Mouse (Mus musculus) liver, embryonic 14.5 days (tissue): Measurements from ENCODE around the gene Gm14226. TPM values are rescaled to one million over a fixed set of nuclear protein-coding genes. Genes with fewer than 3 reads are reported as not detected.
A peak's percentile ranks its signal among the peaks of the same experiment; 100 is the strongest.

ENCODE experiments used
- ATAC-seq: fragments of 200-750 bp; cut with Nextera tagmentation; 2 replicates; pipeline ENCODE4 v1.8.0; 2017; ENCODE audit warnings: moderate number of reproducible peaks, mild to moderate bottlenecking, moderate library complexity; ENCODE audit not compliant: insufficient read depth
- DNase-seq, 3 experiments: peaks; one replicate each; pipeline ENCODE4 v3.0.0-alpha.2; 2012 to 2013; ENCODE audit warnings: low read depth in 3 of 3, low spot score in 3 of 3
- H3K27ac ChIP-seq: fragments of 300-500 bp; sonication (generic); 2 replicates; pipeline ENCODE4 v1.5.1; 2014; ENCODE audit warnings: moderate library complexity, mild to moderate bottlenecking, control low read depth, inconsistent platforms
- H3K27me3 ChIP-seq: fragments of 300-500 bp; sonication (generic); 2 replicates; pipeline ENCODE4 v1.6.1; 2014; ENCODE audit warnings: mild to moderate bottlenecking, low read length, moderate library complexity; ENCODE audit not compliant: control insufficient read depth, insufficient read depth
- H3K36me3 ChIP-seq: fragments of 300-500 bp; sonication (generic); replicated peaks from 2 replicates; pipeline ENCODE4 v1.6.1; 2014; ENCODE audit warnings: low read depth; ENCODE audit not compliant: control insufficient read depth, insufficient read depth
- H3K4me1 ChIP-seq, 2 experiments: fragments of 200-500 bp in 1 of 2; fragments of 300-500 bp in 1 of 2; sonication (generic) in 1 of 2; replicated peaks; 2 replicates each; pipeline ENCODE4 v1.6.1; 2012 to 2014; ENCODE audit warnings: antibody characterized with exemption in 1 of 2, inconsistent platforms in 1 of 2, low read length in 1 of 2; ENCODE audit not compliant: control insufficient read depth in 2 of 2, insufficient read depth in 2 of 2
- H3K4me2 ChIP-seq: fragments of 300-500 bp; sonication (generic); 2 replicates; pipeline ENCODE4 v1.6.1; 2014; ENCODE audit warnings: low read depth, mild to moderate bottlenecking, control low read depth, moderate library complexity
- H3K4me3 ChIP-seq, 2 experiments: fragments of 200-500 bp in 1 of 2; fragments of 300-500 bp in 1 of 2; sonication (generic) in 1 of 2; 2 replicates each; pipeline ENCODE4 v1.5.1; 2012 to 2014; ENCODE audit warnings: low read depth in 2 of 2, low read length in 2 of 2, mild to moderate bottlenecking in 2 of 2, control low read depth in 1 of 2, inconsistent platforms in 1 of 2, moderate library complexity in 1 of 2; ENCODE audit not compliant: insufficient read depth in 1 of 2
- H3K9ac ChIP-seq: fragments of 300-500 bp; sonication (generic); replicated peaks from 2 replicates; pipeline ENCODE4 v1.6.1; 2014; ENCODE audit warnings: mild to moderate bottlenecking, control low read depth, moderate library complexity
- H3K9me3 ChIP-seq: fragments of 300-500 bp; sonication (generic); 2 replicates; pipeline ENCODE4 v1.6.1; 2016; ENCODE audit warnings: low read length, mixed read lengths; ENCODE audit not compliant: control insufficient read depth
- CTCF ChIP-seq: IDR thresholded peaks from 2 replicates; pipeline ENCODE4 v1.5.1; 2016; ENCODE audit warnings: antibody characterized with exemption, low read depth, control low read depth
- EP300 ChIP-seq: IDR thresholded peaks from 2 replicates; pipeline ENCODE4 v1.6.1; 2016; ENCODE audit warnings: antibody characterized with exemption, low read depth
- WGBS: fragments of 180-500 bp; shearing (Covaris S2); extraction: QIAGEN DNeasy Blood & Tissue Kit; methylation state at CpG from one replicate; pipeline ENCODE4 v1.1.7; 2014; ENCODE audit not compliant: insufficient replicate concordance; 5-methylcytosine and 5-hydroxymethylcytosine counted together
- polyA plus RNA-seq, 2 experiments: library from polyadenylated mRNA; depleted of rRNA in 1 of 2; stranded (reverse) in 1 of 2; unstranded in 1 of 2; fragments of >200 nt; fragmentation: Nextera tagmentation in 1 of 2; extraction: Ambion mirVana in 1 of 2; gene quantifications; 2 replicates each; pipeline versions ENCODE4 v1.2.1 to v1.2.3; 2012 to 2014

The Gm14226 gene
- polyA plus RNA-seq, 2 experiments = 0.16 to 0.36 TPM

- no peak for ATAC-seq
- no peak for TF ChIP-seq EP300
- TF ChIP-seq CTCF = no peak
- 60% methylated on average over 7 of the region's 7 CpGs for WGBS
These were observed 29.5 kb downstream of the Gm14226 start for GRCm38 (mm10) chr2:155047452-155048178.

GRCm38 (mm10) chr2:155050108-155050503 lies 32.0 kb downstream of the Gm14226 start:
- ATAC-seq (peak; percentile 21), DNase-seq (peak in 1 of 3 experiments; percentile 7)
- WGBS = 26% methylated on average over 5 of the region's 5 CpGs

More at GRCm38 (mm10) chr2:155047452-155048178, 29.5 kb downstream of the Gm14226 start:
- no peaks in the 10 kb centered on the region for H3K27me3 ChIP-seq
- no peak overlapping the region for H3K9ac ChIP-seq
- H3K4me1 ChIP-seq = peaks cover 7 to 21% of the 10 kb centered on the region in 2 experiments
- H3K9me3 ChIP-seq = no peaks in the 10 kb centered on the region
- no peaks in the 10 kb centered on the region for H3K36me3 ChIP-seq
- H3K4me3 ChIP-seq = no peak overlapping the region
- no peak overlapping the region for H3K4me2 ChIP-seq
- DNase-seq = no peak
- H3K27ac ChIP-seq = no peak overlapping the region

GRCm38 (mm10) chr2:155050504-155051236 lies 32.6 kb downstream of the Gm14226 start:
- Histone ChIP-seq H3K27ac (peak overlapping the region; percentile 48), H3K36me3 (no peaks in the 10 kb centered on the region), H3K9me3 (no peaks in the 10 kb centered on the region), H3K4me2 (peak overlapping the region; percentile 97), H3K4me1 (peaks cover 7 to 24% of the 10 kb centered on the region in 2 experiments), H3K4me3 (peak overlapping the region; percentile 63 to 69), H3K27me3 (no peaks in the 10 kb centered on the region), H3K9ac (peak overlapping the region; percentile 76)
- WGBS = 1% methylated on average over 45 of the region's 45 CpGs
- TF ChIP-seq EP300 (no peak), CTCF (peak; percentile 26; the same call in 1 of the 2 replicates)
- ATAC-seq = peak; percentile 94
- DNase-seq = peak; percentile 89 to 94 (median 91)

More at GRCm38 (mm10) chr2:155050108-155050503, 32.0 kb downstream of the Gm14226 start:
- Histone ChIP-seq H3K4me2 (peak overlapping the region; percentile 97), H3K27ac (peak overlapping the region; percentile 48), H3K9me3 (no peaks in the 10 kb centered on the region), H3K36me3 (no peaks in the 10 kb centered on the region), H3K4me1 (peaks cover 7 to 24% of the 10 kb centered on the region in 2 experiments), H3K4me3 (peak overlapping the region; percentile 63 to 68), H3K27me3 (no peaks in the 10 kb centered on the region), H3K9ac (peak overlapping the region; percentile 74)
- TF ChIP-seq EP300 = no peak
- no peak for TF ChIP-seq CTCF

- H3K27ac ChIP-seq = no peak overlapping the region
- no peaks in the 10 kb centered on the region for H3K9me3 ChIP-seq
- TF ChIP-seq CTCF (no peak), EP300 (no peak)
- no peaks in the 10 kb centered on the region for H3K27me3 ChIP-seq
- WGBS = 21% methylated on average over 9 of the region's 9 CpGs
- ATAC-seq = no peak
- peak overlapping the region; percentile 97 for H3K4me2 ChIP-seq
- peak in 1 of 3 experiments; percentile 9 for DNase-seq
- H3K4me1 ChIP-seq = peaks cover 7 to 27% of the 10 kb centered on the region in 2 experiments
- peak overlapping the region; percentile 5 to 63; a peak in 3 of 4 replicates for H3K4me3 ChIP-seq
- peak overlapping the region; percentile 76; the same call in 1 of the 2 replicates for H3K9ac ChIP-seq
- no peaks in the 10 kb centered on the region for H3K36me3 ChIP-seq
These were observed 33.7 kb downstream of the Gm14226 start for GRCm38 (mm10) chr2:155051622-155052351.
